Comparison of ENCODE assay signal across 26 mouse cellular contexts in the genomic region with DNA sequence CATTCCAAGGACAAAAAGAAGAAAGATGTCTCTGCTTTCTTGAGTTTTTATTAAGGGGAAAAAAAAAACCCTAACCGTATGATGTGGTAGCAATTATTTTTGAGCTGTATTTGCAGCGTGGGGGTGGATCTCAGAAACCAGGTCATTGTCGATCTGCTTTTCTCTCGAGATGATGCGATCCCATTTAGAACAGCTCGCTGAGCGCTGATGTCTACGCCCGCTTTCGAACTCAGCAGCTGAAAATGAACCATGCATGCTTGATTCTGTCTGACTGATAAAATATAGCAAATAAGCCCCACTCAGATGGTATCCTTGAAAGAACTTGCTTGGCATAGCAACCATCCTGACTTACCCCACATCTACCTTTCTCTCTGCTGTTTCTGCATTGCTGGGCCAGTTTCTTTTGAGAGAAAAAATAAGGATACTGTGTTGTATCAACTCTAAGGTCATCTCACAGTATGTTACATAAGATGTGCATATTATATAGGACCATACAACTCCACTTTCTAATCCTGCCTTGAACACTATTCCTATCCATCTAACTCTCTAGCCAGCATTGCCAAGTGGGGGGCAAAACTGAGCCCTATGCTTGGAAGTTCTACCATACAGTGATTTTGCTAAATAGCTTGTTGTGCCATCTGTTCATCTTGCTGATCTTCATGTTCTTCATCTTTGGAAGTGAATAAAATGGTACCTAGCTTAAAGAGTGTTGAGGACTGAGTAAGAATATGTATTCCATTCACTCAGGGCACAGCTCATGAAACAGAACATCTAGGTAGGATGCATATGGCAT.
DNase-seq lines count a peak whose midpoint lies in the region; ATAC-seq lines count a peak whose summit lies in the region.
"Had no signal": no experiment of that assay in that cellular context is flagged by ENCODE, and none has a peak within 500 bp of the region (broad histone marks: within the 10 kb centered on the region; RNA-seq: fewer than 3 reads in every experiment).

No protein-coding gene starts in this region.

- H3K9me3 ChIP-seq in forebrain, embryonic 12.5 days: no peaks in the 10 kb centered on the region
- H3K9me3 ChIP-seq: embryonic facial prominence, embryonic 12.5 days; heart, embryonic 12.5 days; hindbrain, embryonic 10.5 days; kidney, embryonic 15.5 days; limb, embryonic 12.5 days; midbrain, embryonic 12.5 days had no signal

- no peak for ATAC-seq in forebrain, embryonic 12.5 days (ENCODE audit: low FRiP score)
- ATAC-seq: activated CD4-positive, CD25-positive, alpha-beta regulatory T cell, adult 4 months; hindbrain, postnatal 0 days; intestine, embryonic 16.5 days; liver, postnatal 0 days had no signal

- no peak overlapping the region for H3K27ac ChIP-seq in forebrain, embryonic 12.5 days
- H3K27ac ChIP-seq: embryonic facial prominence, embryonic 12.5 days; hindbrain, embryonic 10.5 days; hindbrain, postnatal 0 days; kidney, embryonic 15.5 days; limb, embryonic 12.5 days; midbrain, embryonic 12.5 days had no signal

- H3K4me2 ChIP-seq in forebrain, embryonic 12.5 days: no peak overlapping the region
- H3K4me2 ChIP-seq: embryonic facial prominence, embryonic 12.5 days; heart, embryonic 12.5 days; kidney, embryonic 15.5 days; limb, embryonic 12.5 days; liver, embryonic 11.5 days; midbrain, embryonic 12.5 days had no signal

- no peaks in the 10 kb centered on the region for H3K36me3 ChIP-seq in forebrain, embryonic 12.5 days (replicated peaks)
- H3K36me3 ChIP-seq: embryonic facial prominence, embryonic 12.5 days; heart, embryonic 12.5 days; hindbrain, embryonic 10.5 days; kidney, embryonic 15.5 days; limb, embryonic 12.5 days; midbrain, embryonic 12.5 days had no signal

- H3K4me3 ChIP-seq in forebrain, embryonic 12.5 days (replicated peaks): no peak overlapping the region
- H3K4me3 ChIP-seq: embryonic facial prominence, embryonic 12.5 days; heart, embryonic 12.5 days; hindbrain, embryonic 10.5 days; kidney, embryonic 15.5 days; limb, embryonic 12.5 days; midbrain, embryonic 12.5 days had no signal

- 93% methylated on average over 10 of the region's 10 CpGs for WGBS in forebrain, embryonic 12.5 days

- H3K9ac ChIP-seq in forebrain, embryonic 12.5 days: no peak overlapping the region
- H3K9ac ChIP-seq: embryonic facial prominence, embryonic 12.5 days; heart, embryonic 12.5 days; kidney, embryonic 15.5 days; limb, embryonic 12.5 days; liver, postnatal 0 days; midbrain, embryonic 12.5 days had no signal

- no peaks in the 10 kb centered on the region for H3K4me1 ChIP-seq in forebrain, embryonic 12.5 days
- H3K4me1 ChIP-seq: embryonic facial prominence, embryonic 12.5 days; heart, embryonic 12.5 days; hindbrain, embryonic 10.5 days; kidney, embryonic 15.5 days; limb, embryonic 12.5 days; midbrain, embryonic 12.5 days had no signal

- DNase-seq in adrenal gland, adult 2 months: peak; percentile 30
- no peak for DNase-seq in adrenal gland, adult 18-20 months (ENCODE audit: low spot score in 2 of 2)
- DNase-seq in left cerebral cortex, adult 11 months (ENCODE audit: low spot score): peak; percentile 55
- DNase-seq in left cerebral cortex, postnatal 4 days: no peak
- DNase-seq in left cerebral cortex, postnatal 14 days (ENCODE audit: low spot score in 2 of 2): peak; percentile 61 to 63
- DNase-seq in right cerebral cortex, postnatal 14 days: peak; percentile 14
- no peak for DNase-seq in gastrocnemius, adult 8-10 months (ENCODE audit: low spot score in 2 of 2)
- DNase-seq: adrenal gland, postnatal 14 days; cerebellum, postnatal 14 days; gastrocnemius, postnatal 10 days; heart, postnatal 10 days; kidney, postnatal 36 days; liver, postnatal 0 days; lung, postnatal 14 days; thymus, postnatal 36 days had no signal

- intact Hi-C loops in left cerebral cortex, postnatal 4 days (cut with DNase I): no loop called here
- intact Hi-C loops in left cerebral cortex, postnatal 14 days (cut with DNase I): no loop called here

- H3K27me3 ChIP-seq in forebrain, embryonic 12.5 days: no peaks in the 10 kb centered on the region
- H3K27me3 ChIP-seq: embryonic facial prominence, embryonic 12.5 days; heart, embryonic 12.5 days; kidney, embryonic 15.5 days; limb, embryonic 12.5 days; midbrain, embryonic 12.5 days had no signal

Comparison
In these comparisons a context has a peak if more than half of its experiments do, and no peak if none do; other contexts are left out.
1. DNase-seq: peak in adrenal gland, adult 2 months (single experiment), left cerebral cortex, adult 11 months (single experiment), left cerebral cortex, postnatal 14 days (2 of 2) and right cerebral cortex, postnatal 14 days (single experiment); none in adrenal gland, adult 18-20 months (0 of 2), left cerebral cortex, postnatal 4 days (single experiment) and gastrocnemius, adult 8-10 months (0 of 2).